Mouse (Mus musculus) bone marrow, adult 2 months (tissue): ENCODE data around the gene Pbld2. TPM values are rescaled to one million over a fixed set of nuclear protein-coding genes. Genes with fewer than 3 reads are reported as not detected.

Source experiments
- H3K27ac ChIP-seq: fragments of 200-500 bp; 2 replicates; pipeline ENCODE4 v1.5.1; 2012; ENCODE audit warnings: low read depth, mild to moderate bottlenecking, control low read depth, inconsistent platforms, low read length; ENCODE audit not compliant: control insufficient read depth, poor library complexity, insufficient read depth
- H3K4me1 ChIP-seq: fragments of 200-500 bp; 2 replicates; pipeline ENCODE4 v1.6.1; 2011; ENCODE audit warnings: low read length; ENCODE audit not compliant: control insufficient read depth, insufficient read depth
- H3K4me3 ChIP-seq: fragments of 200-500 bp; replicated peaks from 2 replicates; pipeline ENCODE3; 2011; ENCODE audit warnings: mild to moderate bottlenecking, low read depth, low read length, control low read depth; ENCODE audit not compliant: control insufficient read depth
- CTCF ChIP-seq: fragments of 200-500 bp; IDR thresholded peaks from 2 replicates; pipeline ENCODE4 v1.5.1; 2011; ENCODE audit warnings: low read length, control low read depth; ENCODE audit not compliant: control insufficient read depth, insufficient read depth
- POLR2A ChIP-seq: fragments of 200-500 bp; IDR thresholded peaks from 2 replicates; pipeline ENCODE4 v1.6.1; 2011; ENCODE audit warnings: low read depth, mild to moderate bottlenecking, control low read depth, low read length, borderline replicate concordance; ENCODE audit not compliant: control insufficient read depth
- WGBS: fragments of 180-500 bp; shearing (Covaris S2); methylation state at CpG from one replicate; pipeline ENCODE4 v1.1.7; 2018; 5-methylcytosine and 5-hydroxymethylcytosine counted together
- polyA plus RNA-seq: library from polyadenylated mRNA; stranded (reverse); fragments of >200 nt; gene quantifications from 2 replicates; pipeline ENCODE4 v1.2.4, GENCODE M21; 2011; ENCODE audit warnings: low replicate concordance; ENCODE audit not compliant: missing spikeins, insufficient read depth, insufficient read length

Pbld2 gene
- polyA plus RNA-seq, 1 experiment = 0.82 TPM

GRCm38 (mm10) chr10:63100657-63101056 is 76.5 kb downstream of the Pbld2 start:
- Histone ChIP-seq H3K27ac (no peak overlapping the region), H3K4me3 (no peak overlapping the region), H3K4me1 (no peaks in the 10 kb centered on the region)
- WGBS = 25% methylated on average over 9 of the region's 9 CpGs
- TF ChIP-seq POLR2A (no peak), CTCF (no peak)

Other genes starting within 250 kb of the Pbld2 start
- 59.8 and 89.0 TPM in 2 replicates for gene Ccar1, start 232.0 kb upstream of the Pbld2 start, polyA plus RNA-seq
- gene Tet1, start 115.3 kb upstream of the Pbld2 start, polyA plus RNA-seq = 1.3 and 2.2 TPM in 2 replicates
- 5.6 and 7.3 TPM in 2 replicates for gene Slc25a16, start 103.7 kb upstream of the Pbld2 start, polyA plus RNA-seq
- 29.5 and 38.9 TPM in 2 replicates for gene Dna2, start 77.3 kb upstream of the Pbld2 start, polyA plus RNA-seq
- 7.0 and 7.1 TPM in 2 replicates for gene Rufy2, start 44.1 kb upstream of the Pbld2 start, polyA plus RNA-seq
- gene Hnrnph3, start 98 bp upstream of the Pbld2 start, polyA plus RNA-seq = 73.5 and 89.4 TPM in 2 replicates
- 3.7 and 5.0 TPM in 2 replicates for gene Pbld1, start 35.8 kb downstream of the Pbld2 start, polyA plus RNA-seq
- not detected in 2 replicates for gene Atoh7, start 75.3 kb downstream of the Pbld2 start, polyA plus RNA-seq
- gene Mypn, start 179.6 kb downstream of the Pbld2 start, polyA plus RNA-seq = 0.31 TPM in 1 of 2 replicates, not detected in the other
- gene Herc4, start 219.5 kb downstream of the Pbld2 start, polyA plus RNA-seq = 29.9 and 76.5 TPM in 2 replicates